Mouse (Mus musculus) spleen, postnatal 36 days (tissue): ENCODE results near the gene Plekhg3.

ENCODE experiments used
- DNase-seq, 2 experiments: peaks; one replicate each; pipeline ENCODE4 v3.0.0; 2022; ENCODE audit warnings: low spot score in 2 of 2, mixed read lengths in 1 of 2

Gene Plekhg3

DNA sequence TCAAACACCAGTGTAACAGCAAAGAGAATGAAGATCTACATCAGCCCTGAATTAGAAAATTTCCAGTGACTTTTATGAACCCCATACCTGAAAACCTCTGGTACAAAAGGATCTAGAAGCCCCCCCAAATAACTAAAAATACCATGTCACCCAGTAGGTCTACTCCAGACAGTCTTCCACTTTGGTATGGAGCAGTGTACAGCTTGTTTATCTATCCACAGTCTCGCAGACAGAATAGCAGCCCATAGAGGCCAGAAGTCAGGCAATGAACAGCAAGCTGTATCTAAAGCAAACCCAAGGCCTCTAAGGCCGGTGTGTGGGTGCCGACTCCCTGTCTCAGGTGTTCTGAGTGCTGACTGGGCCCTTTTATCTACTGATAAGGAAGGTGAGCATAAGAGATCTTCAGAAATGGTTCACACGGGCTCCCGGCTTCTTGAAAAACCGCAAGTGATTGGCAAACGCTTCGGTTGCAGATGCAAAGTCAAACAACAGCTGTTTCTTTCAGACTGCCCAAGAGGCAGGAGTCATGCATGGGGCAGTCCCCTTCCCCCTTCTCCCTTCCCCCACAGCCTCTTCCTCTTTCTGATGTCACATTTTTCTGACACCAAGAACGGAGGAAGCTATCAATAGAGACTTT, 3.3 kb upstream of the Plekhg3 start:
- DNase-seq = peak; percentile 82 to 86

DNA sequence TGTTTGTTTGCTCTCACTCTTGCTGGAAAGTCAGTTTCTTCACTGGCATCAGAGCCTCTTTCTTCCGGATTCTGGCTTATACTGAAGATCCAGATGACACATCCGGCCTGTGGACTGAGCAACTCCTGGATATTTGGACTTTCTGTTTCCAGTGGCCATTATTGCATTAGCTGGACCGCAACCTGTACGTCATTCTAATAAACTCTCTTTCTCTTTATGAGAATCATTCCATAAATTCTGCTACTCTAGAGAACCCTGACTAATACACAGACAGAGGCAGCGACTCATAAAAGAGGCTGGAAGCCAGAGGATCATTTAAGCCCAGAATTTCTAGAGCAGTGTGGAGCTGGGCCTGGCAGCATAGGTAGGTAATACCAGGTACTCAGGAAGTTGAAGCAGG, 1.9 kb upstream of the Plekhg3 start:
- DNase-seq = no peak

- DNase-seq = no peak
Measured at GRCm38 (mm10) chr12:76531986-76532925, 1.6 kb downstream of the Plekhg3 start.

GRCm38 (mm10) chr12:76532926-76533376, 2.3 kb downstream of the Plekhg3 start:
- no peak for DNase-seq

DNA sequence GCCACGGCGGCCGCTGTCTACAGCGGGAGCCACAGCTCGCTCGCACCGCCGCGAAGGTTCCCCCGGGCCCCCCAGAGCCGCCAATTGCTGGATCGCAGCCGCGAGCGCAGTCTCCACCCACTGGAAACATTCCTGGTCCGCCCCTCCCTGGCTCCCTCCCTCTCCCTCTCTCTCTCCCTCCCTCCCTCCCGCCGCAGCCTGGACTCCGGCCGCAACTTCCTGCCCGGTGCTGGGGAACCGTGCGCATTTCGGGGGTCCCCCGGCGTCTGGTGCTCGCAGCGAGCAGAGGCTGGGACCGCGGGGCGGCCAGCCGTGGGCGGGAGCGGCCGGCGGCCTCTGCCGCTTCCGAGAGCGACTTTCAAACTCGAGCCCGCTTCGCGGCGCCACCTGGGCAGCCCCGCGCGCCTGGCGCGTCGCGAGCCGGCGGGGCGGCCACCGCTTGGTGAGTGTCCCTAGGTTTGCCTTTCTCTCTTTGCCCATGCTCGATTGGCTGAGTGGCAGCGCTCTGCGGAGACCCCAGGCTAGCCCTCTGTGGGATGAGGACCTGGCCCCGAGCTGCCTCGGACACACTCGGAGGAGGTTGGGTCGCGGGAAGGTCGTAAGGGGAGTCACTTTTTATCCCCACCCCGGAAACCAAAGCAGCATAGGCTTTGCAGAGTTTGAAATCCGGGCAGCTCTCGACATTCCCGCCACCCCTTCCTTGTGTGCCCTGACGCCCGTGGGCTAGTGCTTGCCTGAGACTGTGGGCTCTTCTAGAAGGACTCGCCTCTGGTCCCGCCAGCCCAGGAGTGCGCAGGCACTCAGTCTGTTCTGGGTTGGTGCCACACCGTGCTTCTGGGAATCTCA, 2.9 kb downstream of the Plekhg3 start:
- peak; percentile 59 to 66 for DNase-seq

GRCm38 (mm10) chr12:76534233-76534632, 3.5 kb downstream of the Plekhg3 start:
- DNase-seq = peak; percentile 42 to 61

- DNase-seq = no peak
Measured at GRCm38 (mm10) chr12:76534641-76535283, 4.1 kb downstream of the Plekhg3 start.

- DNase-seq = no peak
Measured at GRCm38 (mm10) chr12:76535471-76535900, 4.8 kb downstream of the Plekhg3 start.

DNA sequence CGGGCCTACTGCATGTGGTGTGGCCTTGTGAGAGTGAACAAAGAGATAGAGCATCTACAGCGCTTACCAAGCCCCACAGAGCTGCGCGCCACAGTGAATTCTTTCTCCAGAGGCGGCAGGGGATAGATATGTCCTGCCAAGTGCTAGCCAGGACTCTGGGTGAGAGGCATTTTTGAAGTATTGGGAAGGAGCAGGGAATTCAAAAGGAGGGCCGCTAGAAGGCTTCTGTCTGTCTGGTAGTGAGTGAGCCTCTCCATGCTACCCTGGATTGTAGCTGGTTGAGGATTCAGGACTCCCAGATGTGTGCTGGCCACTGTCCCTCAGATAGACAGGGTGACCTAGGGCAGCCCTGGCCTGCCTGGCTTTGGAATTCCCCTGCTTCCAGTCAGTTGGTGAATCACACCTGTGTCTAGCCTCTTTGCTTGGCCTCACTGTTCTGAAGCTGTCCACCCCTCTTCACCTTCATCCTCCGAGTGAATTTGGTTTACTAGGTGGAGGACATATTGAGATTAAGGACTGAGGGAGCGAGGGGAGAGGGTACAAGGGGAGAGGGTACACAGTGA, 6.0 kb downstream of the Plekhg3 start:
- no peak for DNase-seq

DNA sequence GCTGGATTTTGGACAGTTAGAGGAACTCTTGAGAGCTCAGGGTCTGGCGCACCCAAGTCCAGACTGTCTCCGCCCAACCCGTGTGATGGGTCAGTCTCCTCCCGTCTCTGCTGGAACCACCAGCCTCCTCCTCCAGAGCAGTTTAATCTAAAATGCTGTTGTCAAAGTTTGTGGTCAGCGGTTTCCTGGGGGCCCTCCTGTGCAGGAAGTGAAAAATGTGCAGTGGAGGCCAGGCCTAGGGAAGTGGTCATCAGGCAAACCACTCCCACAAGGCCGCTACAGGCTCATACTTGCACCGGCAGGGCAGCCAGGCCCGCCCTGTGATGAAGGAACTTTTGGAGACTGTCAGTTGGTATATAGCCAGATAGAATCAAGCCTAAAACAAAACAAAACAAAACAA, 6.7 kb downstream of the Plekhg3 start:
- DNase-seq = peak; percentile 87 to 89

GRCm38 (mm10) chr12:76540169-76540568, 9.5 kb downstream of the Plekhg3 start:
- no peak for DNase-seq

DNA sequence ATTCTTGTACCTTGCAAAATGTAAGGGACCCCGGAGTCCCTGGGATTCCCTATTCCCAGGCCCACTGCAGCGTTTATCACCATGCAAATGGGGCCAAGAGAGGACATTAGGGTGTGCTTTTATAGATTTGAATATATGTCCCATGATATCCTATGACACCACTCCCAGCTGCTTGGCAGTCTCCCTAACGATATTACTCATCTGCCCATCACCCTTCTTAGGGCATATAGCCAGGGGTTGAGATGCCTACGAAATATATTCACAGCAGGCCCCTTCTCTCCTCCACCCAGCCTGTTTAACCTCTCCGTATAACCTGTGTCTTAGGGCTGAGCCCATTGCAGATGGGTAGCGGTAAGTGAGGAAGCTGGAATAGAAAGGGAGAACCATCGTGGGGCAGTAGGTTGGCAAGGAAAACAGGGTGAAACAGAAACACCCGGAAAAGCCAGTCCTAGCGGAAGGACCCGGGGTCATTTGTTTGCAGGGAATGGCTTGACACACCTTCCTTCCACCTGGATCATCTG, 10.1 kb downstream of the Plekhg3 start:
- no peak for DNase-seq

- DNase-seq = no peak
Measured at GRCm38 (mm10) chr12:76541475-76541874, 10.8 kb downstream of the Plekhg3 start.

- no peak for DNase-seq
Measured at GRCm38 (mm10) chr12:76541879-76542278, 11.2 kb downstream of the Plekhg3 start.

DNA sequence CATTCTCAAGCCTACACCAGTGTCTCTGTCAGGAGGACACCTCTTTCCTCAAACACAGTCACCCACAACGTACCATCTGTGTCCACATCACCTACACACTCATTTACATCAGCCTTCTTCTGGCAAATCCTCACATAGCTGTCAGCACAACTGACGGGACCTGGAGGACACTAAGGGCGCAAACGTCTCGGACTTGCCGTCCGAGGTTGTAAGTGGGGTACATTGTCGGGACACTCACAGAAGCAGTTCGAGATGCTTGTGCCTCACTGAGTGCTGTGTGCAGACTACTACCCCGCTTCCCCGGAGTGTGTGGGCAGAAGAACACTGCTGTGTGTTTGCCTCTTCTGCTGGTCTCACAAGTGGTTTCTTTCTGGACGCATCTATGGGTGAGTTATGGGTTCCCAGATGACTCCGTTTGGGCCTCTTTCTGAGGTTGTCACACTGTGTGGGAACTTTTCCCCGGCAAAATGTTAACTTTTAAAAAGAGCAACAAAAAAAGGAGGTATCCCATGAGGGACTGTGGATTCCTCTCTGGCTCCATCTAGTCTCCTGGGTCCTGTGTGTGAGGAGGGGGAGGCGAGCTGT, 15.2 kb downstream of the Plekhg3 start:
- no peak for DNase-seq

GRCm38 (mm10) chr12:76546383-76547276, 15.9 kb downstream of the Plekhg3 start:
- DNase-seq = no peak

DNA sequence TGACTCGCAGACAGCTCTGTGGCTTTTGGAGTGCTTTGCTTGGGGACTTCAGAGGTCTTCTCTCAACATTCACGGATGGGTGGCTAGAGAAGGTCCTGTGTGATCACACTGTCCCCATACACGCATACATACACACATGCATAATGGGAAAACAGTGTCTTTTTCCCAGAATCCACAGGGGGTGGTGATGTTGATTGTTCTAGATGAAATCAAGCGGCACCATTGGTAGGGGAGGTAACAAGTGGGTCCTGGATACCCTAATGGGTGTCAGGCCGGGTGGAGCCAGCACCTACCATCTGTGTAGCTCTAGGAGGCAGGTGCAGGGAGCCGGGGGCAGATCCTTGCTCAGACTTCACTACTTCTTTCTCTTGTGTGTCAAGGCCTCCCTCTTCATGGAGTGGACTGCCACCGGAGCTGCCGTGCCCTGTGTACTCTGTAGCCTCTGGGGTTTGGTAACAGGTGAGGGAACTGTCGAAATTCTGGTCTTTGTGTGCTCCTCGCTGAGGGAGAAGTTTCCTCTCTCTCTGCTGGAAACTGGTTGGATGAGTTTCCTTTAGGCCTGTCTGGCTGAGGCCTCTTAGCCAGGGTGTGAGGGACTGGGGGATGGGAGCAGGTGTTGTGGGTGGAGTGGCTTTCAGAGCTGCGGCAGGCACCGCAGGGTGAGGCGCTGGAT, 16.9 kb downstream of the Plekhg3 start:
- no peak for DNase-seq

DNA sequence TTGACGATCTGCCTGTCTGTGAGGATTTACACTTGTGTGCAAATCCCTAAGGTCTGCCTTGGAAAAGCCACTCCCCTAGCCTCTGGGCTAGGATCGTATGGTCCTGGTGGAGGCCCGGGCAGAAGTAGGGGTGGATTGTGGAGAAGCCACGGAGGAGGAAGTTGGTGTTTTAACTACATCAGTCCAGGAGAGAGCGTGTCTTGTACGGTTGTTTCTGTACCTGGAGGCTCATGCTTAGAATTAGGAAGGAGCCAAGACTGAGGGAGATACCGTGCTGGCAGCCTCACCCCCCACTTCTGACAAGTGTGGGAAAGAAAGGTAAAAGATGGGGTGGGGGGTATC, 17.4 kb downstream of the Plekhg3 start:
- no peak for DNase-seq

GRCm38 (mm10) chr12:76549203-76549602, 18.5 kb downstream of the Plekhg3 start:
- DNase-seq = no peak
